Mouse (Mus musculus) embryo, embryonic 11 days (tissue): ENCODE data around the gene Ift88.

Experiments used
- DNase-seq: peaks from one replicate; pipeline ENCODE4 v3.0.0-alpha.2; 2015

Gene Ift88

GRCm38 (mm10) chr14:57534346-57534745 is 110.5 kb downstream of the Ift88 start:
- peak; percentile 20 for DNase-seq

DNA sequence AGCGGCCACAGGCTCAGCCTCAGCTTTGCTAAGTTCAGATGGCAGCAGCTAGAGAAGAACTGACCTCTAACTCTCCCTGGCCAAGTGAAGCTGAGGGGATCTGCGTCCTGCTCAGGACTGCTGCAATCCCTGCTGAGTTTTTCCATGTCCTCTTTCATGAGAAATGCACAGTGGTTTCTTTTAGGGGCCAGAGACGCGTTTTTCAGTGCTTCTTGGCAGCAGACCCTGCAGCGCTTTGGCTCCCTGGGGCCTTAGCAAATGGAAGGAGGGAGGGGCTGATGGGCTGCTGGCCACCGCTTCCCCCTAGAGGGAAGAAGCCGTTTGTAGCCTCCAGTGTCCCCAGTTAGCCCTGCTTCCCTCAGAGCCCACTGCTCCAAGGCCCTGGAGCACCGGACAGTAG is 111.1 kb downstream of the Ift88 start:
- DNase-seq = no peak

DNA sequence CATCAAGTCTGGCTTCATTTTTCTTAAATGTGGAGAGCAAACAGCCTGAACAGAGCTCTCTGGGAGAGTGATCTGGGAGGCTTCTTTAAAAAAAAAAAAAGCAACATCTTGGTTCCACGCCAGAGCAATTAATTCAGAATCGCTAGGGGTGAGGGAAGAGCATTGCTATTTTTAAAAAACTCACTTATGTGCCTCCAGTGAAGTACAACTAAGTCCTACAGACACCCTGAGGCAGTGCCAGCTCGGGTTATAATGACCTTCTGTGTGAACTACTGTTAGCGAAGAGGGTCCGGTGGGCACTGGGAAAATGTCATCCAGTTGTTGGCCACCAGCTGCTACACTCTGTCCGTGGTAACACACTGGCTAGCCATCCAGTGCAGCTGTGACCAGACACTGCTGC is 111.8 kb downstream of the Ift88 start:
- no peak for DNase-seq

- DNase-seq = no peak
These were observed 113.0 kb downstream of the Ift88 start for GRCm38 (mm10) chr14:57536820-57537219.

- peak; percentile 29 for DNase-seq
These were observed 113.6 kb downstream of the Ift88 start for GRCm38 (mm10) chr14:57537261-57538015.

- no peak for DNase-seq
These were observed 116.8 kb downstream of the Ift88 start for GRCm38 (mm10) chr14:57540683-57541082.

DNA sequence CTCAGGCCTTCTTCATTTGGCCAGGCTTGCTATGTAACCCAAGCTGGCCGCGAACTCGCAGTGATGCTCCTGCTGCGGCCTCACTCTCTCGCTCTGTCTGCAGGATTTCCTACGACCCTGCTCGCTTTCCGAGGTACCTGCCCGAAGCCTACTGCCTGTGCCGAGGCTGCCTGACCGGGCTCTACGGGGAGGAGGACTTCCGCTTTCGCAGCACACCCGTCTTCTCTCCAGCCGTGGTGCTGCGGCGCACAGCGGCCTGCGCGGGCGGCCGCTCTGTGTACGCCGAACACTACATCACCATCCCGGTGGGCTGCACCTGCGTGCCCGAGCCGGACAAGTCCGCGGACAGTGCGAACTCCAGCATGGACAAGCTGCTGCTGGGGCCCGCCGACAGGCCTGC is 118.4 kb downstream of the Ift88 start:
- DNase-seq = no peak

DNA sequence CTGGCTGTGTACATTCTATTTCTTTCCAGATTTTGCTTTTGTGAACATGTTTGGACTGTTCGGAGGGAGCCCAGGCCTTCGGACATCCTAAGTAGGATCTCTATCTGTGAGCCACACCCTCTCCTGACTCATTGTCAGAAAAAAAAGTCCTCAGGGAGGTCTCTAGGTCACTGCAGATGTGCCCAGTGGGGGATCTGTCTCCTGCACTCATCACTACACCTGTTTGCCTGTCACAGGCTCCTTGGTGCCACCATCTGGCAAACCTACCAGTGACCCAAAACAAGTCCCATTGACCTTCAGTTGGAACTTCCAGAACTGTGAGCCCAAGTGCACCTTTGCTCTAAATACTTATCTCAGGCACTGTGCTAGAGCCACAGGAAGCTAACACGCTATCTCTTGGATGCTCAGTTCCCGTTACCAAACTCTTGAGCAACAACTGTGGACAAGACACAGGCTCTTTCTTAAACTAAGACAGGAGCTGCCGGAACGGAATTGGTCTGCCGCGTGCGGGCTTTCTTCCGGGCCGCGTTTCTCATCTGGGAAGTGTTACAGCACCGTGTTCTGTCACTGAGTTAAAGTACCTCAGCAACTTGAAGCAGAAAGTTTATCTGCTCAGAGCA is 119.7 kb downstream of the Ift88 start:
- no peak for DNase-seq

DNA sequence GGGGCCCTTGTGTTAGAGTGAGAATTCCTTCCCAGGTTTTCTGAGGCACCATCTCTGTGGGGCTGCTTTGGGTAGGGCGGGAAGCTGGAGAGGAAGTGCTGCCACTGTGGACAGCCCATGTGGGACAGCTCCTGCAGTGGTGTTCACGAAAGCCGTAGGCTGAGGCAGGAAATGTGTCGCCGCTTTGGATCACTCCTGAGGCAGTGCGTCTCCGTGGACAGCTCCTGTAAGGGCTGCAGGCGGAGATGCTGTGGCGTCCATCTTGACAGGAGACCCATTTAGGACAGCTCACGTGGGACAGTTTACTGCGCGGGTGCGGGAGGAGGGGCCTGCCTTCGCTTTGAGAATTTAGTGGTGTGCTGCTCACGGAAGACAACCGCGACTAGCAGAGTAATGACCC is 121.7 kb downstream of the Ift88 start:
- DNase-seq = no peak

GRCm38 (mm10) chr14:57546131-57546530 is 122.3 kb downstream of the Ift88 start:
- no peak for DNase-seq

GRCm38 (mm10) chr14:57546557-57547021 is 122.7 kb downstream of the Ift88 start:
- peak; percentile 44 for DNase-seq

- DNase-seq = no peak
These were observed 123.2 kb downstream of the Ift88 start for GRCm38 (mm10) chr14:57547062-57547461.

DNA sequence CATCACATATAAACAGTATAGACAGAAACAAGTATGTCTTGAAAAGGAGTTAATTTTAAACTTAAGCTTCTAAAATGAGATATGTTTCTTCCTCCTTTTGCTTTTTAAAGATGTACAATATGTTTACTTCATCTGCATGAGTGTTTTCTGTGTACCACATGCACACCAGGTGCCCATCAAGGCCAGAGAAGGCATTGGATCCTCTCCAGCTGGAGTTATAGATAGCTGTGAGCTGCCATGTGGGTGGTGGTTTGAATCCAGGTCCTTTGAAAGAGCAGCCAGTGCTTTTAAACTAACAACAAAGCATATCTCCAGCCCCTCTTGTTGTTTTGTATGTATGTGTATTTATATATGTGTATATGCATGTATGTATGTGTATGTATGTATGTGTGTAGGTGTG is 129.1 kb downstream of the Ift88 start:
- no peak for DNase-seq

DNA sequence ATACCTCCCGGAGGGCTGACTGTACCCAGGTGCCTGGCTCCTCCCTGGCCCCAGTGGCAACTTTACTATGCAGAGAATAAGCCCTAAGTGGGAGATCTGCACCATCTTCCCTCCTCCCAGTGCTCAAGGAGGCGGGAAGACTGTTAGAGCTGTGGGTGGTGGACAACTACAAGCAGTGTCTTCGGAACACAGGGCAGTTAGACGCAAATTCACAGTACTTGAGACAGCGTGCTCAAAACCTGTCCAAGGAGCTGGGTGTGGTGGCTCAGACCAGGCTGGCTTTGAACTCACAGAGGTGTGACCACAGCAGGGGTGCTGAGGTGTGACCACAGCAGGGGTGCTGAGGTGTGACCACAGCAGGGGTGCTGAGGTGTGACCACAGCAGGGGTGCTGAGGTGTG is 130.6 kb downstream of the Ift88 start:
- no peak for DNase-seq

- no peak for DNase-seq
These were observed 131.7 kb downstream of the Ift88 start for GRCm38 (mm10) chr14:57555471-57556070.

- no peak for DNase-seq
These were observed 133.1 kb downstream of the Ift88 start for GRCm38 (mm10) chr14:57556922-57557321.

- DNase-seq = no peak
These were observed 141.8 kb downstream of the Ift88 start for GRCm38 (mm10) chr14:57565626-57566025.
